Mouse (Mus musculus) 416B (cell line): ENCODE results near the gene Thsd4.
A peak's percentile ranks its signal among the peaks of the same experiment; 100 is the strongest.

ENCODE experiments used
- DNase-seq: peaks from one replicate; pipeline ENCODE4 v3.0.0; 2011; ENCODE audit warnings: low read depth

Gene Thsd4

GRCm38 (mm10) chr9:60521806-60522264 lies at the start of gene Thsd4:
TSS of gene Thsd4 (minus strand) at chr9:60522046.
- DNase-seq, result no peak

- DNase-seq, result no peak
These were observed 49.2 kb upstream of the Thsd4 start for GRCm38 (mm10) chr9:60571041-60571440.

GRCm38 (mm10) chr9:60569366-60569765 lies 47.5 kb upstream of the Thsd4 start:
- no peak for DNase-seq

- no peak for DNase-seq
These were observed 42.0 kb upstream of the Thsd4 start for GRCm38 (mm10) chr9:60563809-60564208.

GRCm38 (mm10) chr9:60562443-60563371 lies 40.9 kb upstream of the Thsd4 start:
- no peak for DNase-seq

- no peak for DNase-seq
These were observed 39.9 kb upstream of the Thsd4 start for GRCm38 (mm10) chr9:60561641-60562289.

GRCm38 (mm10) chr9:60558507-60558906 lies 36.7 kb upstream of the Thsd4 start:
- DNase-seq, result no peak

GRCm38 (mm10) chr9:60551238-60551637 lies 29.4 kb upstream of the Thsd4 start:
- peak; percentile 6 for DNase-seq

- DNase-seq, result peak; percentile 29
These were observed 26.3 kb upstream of the Thsd4 start for GRCm38 (mm10) chr9:60548182-60548581.

GRCm38 (mm10) chr9:60546169-60546568 lies 24.3 kb upstream of the Thsd4 start:
- DNase-seq, result peak; percentile 40

- DNase-seq, result peak; percentile 32
These were observed 23.7 kb upstream of the Thsd4 start for GRCm38 (mm10) chr9:60545361-60546096.

GRCm38 (mm10) chr9:60543422-60544015 lies 21.7 kb upstream of the Thsd4 start:
- DNase-seq, result no peak

GRCm38 (mm10) chr9:60530310-60530709 lies 8.5 kb upstream of the Thsd4 start:
- no peak for DNase-seq

- DNase-seq, result no peak
These were observed 7.8 kb upstream of the Thsd4 start for GRCm38 (mm10) chr9:60529348-60530243.

- no peak for DNase-seq
These were observed 6.4 kb upstream of the Thsd4 start for GRCm38 (mm10) chr9:60528269-60528668.

- no peak for DNase-seq
These were observed 6.0 kb upstream of the Thsd4 start for GRCm38 (mm10) chr9:60527836-60528235.

GRCm38 (mm10) chr9:60527051-60527450 lies 5.2 kb upstream of the Thsd4 start:
- DNase-seq, result no peak

GRCm38 (mm10) chr9:60526195-60526594 lies 4.3 kb upstream of the Thsd4 start:
- no peak for DNase-seq

- DNase-seq, result no peak
These were observed 703 bp downstream of the Thsd4 start for GRCm38 (mm10) chr9:60521143-60521542.

GRCm38 (mm10) chr9:60519601-60520000 lies 2.2 kb downstream of the Thsd4 start:
- no peak for DNase-seq

- DNase-seq, result no peak
These were observed 3.6 kb downstream of the Thsd4 start for GRCm38 (mm10) chr9:60518216-60518615.
